Mouse (Mus musculus) thymus, adult 2 months (tissue): ENCODE data around the gene Gm21915.

Experiments
- CTCF ChIP-seq: fragments of 200-500 bp; IDR thresholded peaks from 2 replicates; pipeline ENCODE4 v1.5.1; 2012; ENCODE audit warnings: mild to moderate bottlenecking, control low read depth, low read length, moderate library complexity, borderline replicate concordance; ENCODE audit not compliant: control insufficient read depth, poor library complexity, insufficient read depth; ENCODE audit errors: extremely low read depth
- POLR2A ChIP-seq: fragments of 200-500 bp; IDR thresholded peaks from 2 replicates; pipeline ENCODE4 v1.6.1; 2012; ENCODE audit warnings: mild to moderate bottlenecking, low read length, control low read depth, moderate library complexity; ENCODE audit not compliant: control insufficient read depth, poor library complexity, insufficient read depth; ENCODE audit errors: extremely low read depth

DNA sequence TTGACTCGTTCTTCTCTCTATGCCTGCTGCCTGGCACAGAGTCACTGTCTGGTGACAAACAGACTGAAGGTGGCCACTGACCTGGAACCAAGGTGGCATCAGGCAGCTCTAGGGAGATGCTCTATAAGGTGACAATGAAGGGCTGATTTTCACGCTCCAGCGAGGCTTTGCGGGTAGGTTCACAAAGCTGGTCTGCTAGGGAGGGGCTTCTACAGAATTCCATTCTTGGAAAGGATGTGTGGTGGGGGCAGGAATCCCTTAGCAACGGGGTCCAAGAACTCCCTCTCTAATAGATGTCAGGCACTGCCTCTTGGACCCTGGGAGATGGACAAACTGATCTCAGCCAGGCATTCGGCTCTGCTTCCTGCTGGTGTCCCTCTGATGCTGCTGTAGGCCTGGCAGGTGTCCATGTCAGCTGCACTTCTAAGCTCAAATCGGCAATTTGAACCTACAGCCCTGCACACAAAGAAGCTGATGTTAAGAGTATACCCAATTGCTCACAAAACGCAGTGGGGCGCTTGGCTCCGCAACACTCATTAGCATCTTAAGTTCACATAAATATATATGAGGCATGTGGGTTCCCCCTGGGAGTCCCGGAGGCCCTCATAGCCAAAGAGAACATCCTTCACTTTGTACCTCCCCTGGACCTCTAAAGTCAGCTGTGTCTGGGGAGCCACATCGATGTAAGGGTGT is 38.2 kb downstream of the Gm21915 start:
- no peak for TF ChIP-seq CTCF
- no peak for TF ChIP-seq POLR2A
